Mouse (Mus musculus) small intestine, adult 2 months (tissue): ENCODE results near the gene Hoxa3. TPM values are rescaled to one million over a fixed set of nuclear protein-coding genes. Genes with fewer than 3 reads are reported as not detected.

Experiments used
- H3K27ac ChIP-seq: fragments of 200-500 bp; 2 replicates; pipeline ENCODE4 v1.5.1; 2012; ENCODE audit warnings: low read depth, low read length, control low read depth, inconsistent platforms; ENCODE audit not compliant: insufficient read depth
- H3K27me3 ChIP-seq: fragments of 200-500 bp; 2 replicates; pipeline ENCODE4 v1.6.1; 2012; ENCODE audit warnings: mild to moderate bottlenecking, moderate library complexity, low read length, inconsistent platforms; ENCODE audit not compliant: control insufficient read depth, insufficient read depth
- H3K36me3 ChIP-seq: fragments of 200-500 bp; 2 replicates; pipeline ENCODE4 v1.6.1; 2012; ENCODE audit warnings: mild to moderate bottlenecking, low read length, control low read depth, inconsistent platforms; ENCODE audit not compliant: control insufficient read depth, insufficient read depth
- H3K4me1 ChIP-seq: fragments of 200-500 bp; 2 replicates; pipeline ENCODE4 v1.6.1; 2012; ENCODE audit warnings: low read length, inconsistent platforms, mixed read lengths; ENCODE audit not compliant: control insufficient read depth, insufficient read depth, insufficient read length
- H3K4me3 ChIP-seq: fragments of 200-500 bp; 2 replicates; pipeline ENCODE4 v1.5.1; 2012; ENCODE audit warnings: low read depth, mild to moderate bottlenecking, control low read depth, inconsistent platforms, low read length, moderate library complexity
- CTCF ChIP-seq: fragments of 200-500 bp; IDR thresholded peaks from 2 replicates; pipeline ENCODE4 v1.5.1; 2012; ENCODE audit warnings: low read depth, mild to moderate bottlenecking, control low read depth, inconsistent platforms, low read length, moderate library complexity, mixed read lengths; ENCODE audit not compliant: insufficient replicate concordance, insufficient read length; ENCODE audit errors: extremely low read depth
- POLR2A ChIP-seq: fragments of 200-500 bp; IDR thresholded peaks from 2 replicates; pipeline ENCODE4 v1.6.1; 2012; ENCODE audit warnings: low read depth, mild to moderate bottlenecking, control low read depth, inconsistent platforms, low read length, moderate library complexity
- WGBS: fragments of 180-500 bp; shearing (Covaris S2); methylation state at CpG from one replicate; pipeline ENCODE4 v1.1.7; 2018; 5-methylcytosine and 5-hydroxymethylcytosine counted together
- polyA plus RNA-seq: library from polyadenylated mRNA; depleted of rRNA; stranded (reverse); fragments of >200 nt; gene quantifications from 2 replicates; pipeline ENCODE4 v1.2.3, GENCODE M21; 2012

The Hoxa3 gene
- polyA plus RNA-seq, 1 experiment = 5.0 TPM

- Histone ChIP-seq H3K36me3 (no peaks in the 10 kb centered on the region), H3K27me3 (peaks cover 33% of the 10 kb centered on the region), H3K27ac (peak within 1 kb of the TSS; percentile 66), H3K4me1 (peaks cover 5% of the 10 kb centered on the region; the same call in 1 of the 2 replicates), H3K4me3 (peak within 1 kb of the TSS; percentile 79)
- TF ChIP-seq POLR2A (no peak), CTCF (no peak)
- WGBS = under 1% methylated on average over 55 of the region's 55 CpGs
Measured at GRCm38 (mm10) chr6:52158276-52159051, 54.7 kb downstream of the Hoxa3 start, which contains the start of gene Hoxa1. Gene Hoxa1, minus strand, starts transcription at chr6:52158317.

GRCm38 (mm10) chr6:52157466-52158275 is 55.5 kb downstream of the Hoxa3 start:
- 7% methylated on average over 32 of the region's 32 CpGs for WGBS
- no peaks in the 10 kb centered on the region for H3K36me3 ChIP-seq
- no peak overlapping the region for H3K27ac ChIP-seq
- peaks cover 40% of the 10 kb centered on the region for H3K27me3 ChIP-seq
- peaks cover 5% of the 10 kb centered on the region; the same call in 1 of the 2 replicates for H3K4me1 ChIP-seq
- H3K4me3 ChIP-seq = peak overlapping the region; percentile 79
- TF ChIP-seq CTCF (no peak), POLR2A (no peak)

- Histone ChIP-seq H3K27ac (no peak overlapping the region), H3K4me1 (peaks cover 5% of the 10 kb centered on the region; the same call in 1 of the 2 replicates), H3K4me3 (no peak overlapping the region), H3K27me3 (peaks cover 45% of the 10 kb centered on the region), H3K36me3 (no peaks in the 10 kb centered on the region)
- WGBS = 36% methylated on average over 20 of the region's 20 CpGs
- no peak for TF ChIP-seq POLR2A
- TF ChIP-seq CTCF = no peak
Measured at GRCm38 (mm10) chr6:52156551-52157200, 56.5 kb downstream of the Hoxa3 start.

- Histone ChIP-seq H3K27me3 (peaks cover 39% of the 10 kb centered on the region), H3K4me1 (peaks cover 1% of the 10 kb centered on the region; the same call in 1 of the 2 replicates), H3K27ac (no peak overlapping the region), H3K4me3 (no peak overlapping the region), H3K36me3 (no peaks in the 10 kb centered on the region)
- TF ChIP-seq CTCF (no peak), POLR2A (no peak)
- WGBS = 80% methylated on average over 3 of the region's 3 CpGs
Measured at GRCm38 (mm10) chr6:52155471-52155870, 57.7 kb downstream of the Hoxa3 start.

- TF ChIP-seq CTCF (no peak), POLR2A (no peak)
- H3K4me1 ChIP-seq = no peaks in the 10 kb centered on the region
- WGBS = 71% methylated on average over 5 of the region's 5 CpGs
- H3K36me3 ChIP-seq = no peaks in the 10 kb centered on the region
- H3K27me3 ChIP-seq = peaks cover 34% of the 10 kb centered on the region
- H3K27ac ChIP-seq = no peak overlapping the region
- H3K4me3 ChIP-seq = no peak overlapping the region
Measured at GRCm38 (mm10) chr6:52154044-52154443, 59.1 kb downstream of the Hoxa3 start.

- Histone ChIP-seq H3K27ac (no peak overlapping the region), H3K27me3 (peaks cover 27% of the 10 kb centered on the region), H3K4me3 (no peak overlapping the region), H3K4me1 (no peaks in the 10 kb centered on the region), H3K36me3 (no peaks in the 10 kb centered on the region)
- 32% methylated on average over 6 of the region's 6 CpGs for WGBS
- TF ChIP-seq CTCF (no peak), POLR2A (no peak)
Measured at GRCm38 (mm10) chr6:52153270-52153669, 59.9 kb downstream of the Hoxa3 start.

GRCm38 (mm10) chr6:52152226-52153193 is 60.6 kb downstream of the Hoxa3 start:
- Histone ChIP-seq H3K27me3 (peaks cover 20% of the 10 kb centered on the region), H3K36me3 (no peaks in the 10 kb centered on the region), H3K4me1 (no peaks in the 10 kb centered on the region), H3K27ac (no peak overlapping the region), H3K4me3 (no peak overlapping the region)
- TF ChIP-seq CTCF (no peak), POLR2A (no peak)
- WGBS = 52% methylated on average over 16 of the region's 16 CpGs
